Mouse (Mus musculus) forebrain, postnatal 0 days (tissue): ENCODE measurements around the gene Astn2. TPM values are rescaled to one million over a fixed set of nuclear protein-coding genes. Genes with fewer than 3 reads are reported as not detected.

Source experiments
- ATAC-seq: fragments of 200-750 bp; cut with Nextera tagmentation; 2 replicates; pipeline ENCODE4 v1.8.0; 2017; ENCODE audit warnings: mild to moderate bottlenecking, moderate library complexity
- DNase-seq: peaks from one replicate; pipeline ENCODE4 v3.0.0-alpha.2; 2015
- H3K27ac ChIP-seq: fragments of 300-500 bp; sonication (generic); 2 replicates; pipeline ENCODE4 v1.5.1; 2014; ENCODE audit warnings: low read depth, mild to moderate bottlenecking, antibody characterized with exemption, low read length, moderate library complexity, mixed read lengths
- H3K27me3 ChIP-seq: fragments of 300-500 bp; sonication (generic); 2 replicates; pipeline ENCODE4 v1.6.1; 2014; ENCODE audit warnings: mild to moderate bottlenecking, low read length, mixed read lengths; ENCODE audit not compliant: insufficient read depth
- H3K36me3 ChIP-seq: fragments of 300-500 bp; sonication (generic); 2 replicates; pipeline ENCODE4 v1.6.1; 2014; ENCODE audit warnings: mild to moderate bottlenecking, moderate library complexity; ENCODE audit not compliant: insufficient read depth
- H3K4me1 ChIP-seq: fragments of 300-500 bp; sonication (generic); 2 replicates; pipeline ENCODE4 v1.6.1; 2014; ENCODE audit warnings: antibody characterized with exemption; ENCODE audit not compliant: insufficient read depth
- H3K4me2 ChIP-seq: fragments of 300-500 bp; sonication (generic); 2 replicates; pipeline ENCODE4 v1.6.1; 2014; ENCODE audit warnings: low read depth, mild to moderate bottlenecking, moderate library complexity
- H3K4me3 ChIP-seq: fragments of 300-500 bp; sonication (generic); 2 replicates; pipeline ENCODE4 v1.5.1; 2014; ENCODE audit warnings: low read depth, low read length, mixed read lengths
- H3K9ac ChIP-seq: fragments of 300-500 bp; sonication (generic); 2 replicates; pipeline ENCODE4 v1.6.1; 2014; ENCODE audit warnings: mild to moderate bottlenecking
- H3K9me3 ChIP-seq: fragments of 300-500 bp; sonication (generic); 2 replicates; pipeline ENCODE4 v1.6.1; 2016; ENCODE audit warnings: low read length
- CTCF ChIP-seq: sonication (generic); IDR thresholded peaks from 2 replicates; pipeline ENCODE4 v1.5.1; 2016; ENCODE audit warnings: antibody characterized with exemption, control low read depth, low read depth
- WGBS: fragments of 180-500 bp; shearing (Covaris S2); extraction: QIAGEN DNeasy Blood & Tissue Kit; methylation state at CpG from one replicate; pipeline ENCODE4 v1.1.7; 2014; 5-methylcytosine and 5-hydroxymethylcytosine counted together
- polyA plus RNA-seq: library from polyadenylated mRNA; unstranded; fragments of >200 nt; fragmentation: Nextera tagmentation; extraction: Ambion mirVana; gene quantifications from 2 replicates; pipeline ENCODE4 v1.2.1, GENCODE M21; 2015
- total RNA-seq: library from RNA; depleted of rRNA; stranded (reverse); fragments of >200 nt; gene quantifications from 2 replicates; pipeline ENCODE4 v1.2.3, GENCODE M21; 2014

Gene Astn2
- total and polyA plus RNA-seq, 2 experiments from 2014 or later, result 0.98 to 20.9 TPM

- Histone ChIP-seq H3K4me1 (no peaks in the 10 kb centered on the region), H3K9ac (no peak overlapping the region), H3K36me3 (no peaks in the 10 kb centered on the region), H3K9me3 (no peaks in the 10 kb centered on the region), H3K27me3 (no peaks in the 10 kb centered on the region), H3K4me3 (no peak overlapping the region), H3K27ac (no peak overlapping the region), H3K4me2 (no peak overlapping the region)
- 5% methylated on average over 3 of the region's 3 CpGs for WGBS
- DNase-seq, result peak; percentile 85
- TF ChIP-seq CTCF, result peak; percentile 87
- ATAC-seq, result peak; percentile 98
These were observed 908.0 kb downstream of the Astn2 start for GRCm38 (mm10) chr4:65496463-65496834.

DNA sequence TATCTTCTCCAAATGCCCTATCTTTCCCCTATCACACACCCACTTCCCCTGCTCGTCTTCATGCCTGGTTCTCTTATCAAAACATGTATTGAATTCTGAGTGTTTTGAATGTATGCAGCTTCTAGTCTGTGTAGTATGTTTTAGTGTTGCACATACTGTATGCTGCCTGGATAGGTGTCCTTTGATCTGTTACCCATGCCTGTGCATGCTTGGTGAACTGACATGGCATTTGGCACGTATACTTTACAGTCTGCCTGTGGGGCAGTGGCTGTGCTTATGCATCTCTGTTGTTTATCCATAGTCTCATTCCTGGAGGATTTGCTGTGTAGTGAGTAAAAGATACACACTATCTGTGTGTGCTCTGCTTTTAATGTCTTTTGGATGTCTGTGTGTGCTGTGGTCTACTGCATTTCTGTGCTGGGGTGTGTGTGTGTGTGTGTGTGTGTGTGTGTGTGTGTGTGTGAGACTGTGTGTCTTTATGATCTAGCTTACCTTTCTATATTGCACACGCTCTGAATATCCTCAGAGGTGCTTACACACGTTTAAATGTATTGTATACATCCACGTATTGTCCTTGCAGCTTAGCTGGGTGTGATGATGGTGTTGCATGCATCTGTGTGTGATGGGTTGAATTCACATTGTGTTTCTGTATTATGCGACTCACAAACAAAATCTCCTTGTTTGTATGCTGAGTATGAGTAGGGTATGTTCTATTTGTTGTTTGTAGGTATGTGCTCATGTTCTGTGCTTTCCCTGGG, 908.5 kb downstream of the Astn2 start:
- H3K27ac ChIP-seq, result no peak overlapping the region
- no peak overlapping the region for H3K9ac ChIP-seq
- no peak for TF ChIP-seq CTCF
- no peak for ATAC-seq
- H3K4me1 ChIP-seq, result no peaks in the 10 kb centered on the region
- H3K4me2 ChIP-seq, result no peak overlapping the region
- no peaks in the 10 kb centered on the region for H3K27me3 ChIP-seq
- no peaks in the 10 kb centered on the region for H3K36me3 ChIP-seq
- 73% methylated on average over 6 of the region's 6 CpGs for WGBS
- H3K9me3 ChIP-seq, result no peaks in the 10 kb centered on the region
- DNase-seq, result no peak
- H3K4me3 ChIP-seq, result no peak overlapping the region

DNA sequence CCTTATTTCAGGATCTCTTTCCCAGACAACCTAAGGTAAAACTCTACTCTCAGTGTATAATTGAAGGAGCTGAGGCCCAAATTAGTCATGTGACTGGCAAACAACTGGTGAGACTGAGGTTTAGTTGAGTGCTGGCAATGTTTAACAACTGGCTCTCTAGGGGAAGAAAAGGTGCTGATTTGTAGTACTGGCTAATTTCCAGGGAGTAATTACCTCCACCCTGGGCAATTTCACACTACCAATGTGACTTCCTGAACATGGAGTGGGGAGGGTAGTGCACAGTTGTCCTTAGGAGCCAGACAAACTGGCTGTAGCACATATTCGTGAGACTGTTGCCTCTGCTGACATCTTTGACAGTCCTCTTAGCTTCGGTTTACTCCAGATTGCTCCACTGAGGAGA, 912.9 kb downstream of the Astn2 start:
- H3K36me3 ChIP-seq, result no peaks in the 10 kb centered on the region

GRCm38 (mm10) chr4:65489711-65490110, 914.7 kb downstream of the Astn2 start:
- TF ChIP-seq CTCF, result no peak
- DNase-seq (no peak), ATAC-seq (no peak)
- Histone ChIP-seq H3K4me3 (no peak overlapping the region), H3K27me3 (no peaks in the 10 kb centered on the region), H3K36me3 (no peaks in the 10 kb centered on the region), H3K4me1 (no peaks in the 10 kb centered on the region), H3K9ac (no peak overlapping the region), H3K27ac (no peak overlapping the region), H3K9me3 (no peaks in the 10 kb centered on the region), H3K4me2 (no peak overlapping the region)
- WGBS, result 91% methylated on average over 3 of the region's 3 CpGs

More for the DNA sequence above, 912.9 kb downstream of the Astn2 start:
- H3K27ac ChIP-seq, result no peak overlapping the region
- no peaks in the 10 kb centered on the region for H3K4me1 ChIP-seq
- no peak for DNase-seq
- H3K9ac ChIP-seq, result no peak overlapping the region
- no peak for ATAC-seq
- H3K4me3 ChIP-seq, result no peak overlapping the region
- WGBS, result 80% methylated on average over 2 of the region's 2 CpGs
- no peak for TF ChIP-seq CTCF
- H3K9me3 ChIP-seq, result no peaks in the 10 kb centered on the region
- H3K4me2 ChIP-seq, result no peak overlapping the region
- no peaks in the 10 kb centered on the region for H3K27me3 ChIP-seq

DNA sequence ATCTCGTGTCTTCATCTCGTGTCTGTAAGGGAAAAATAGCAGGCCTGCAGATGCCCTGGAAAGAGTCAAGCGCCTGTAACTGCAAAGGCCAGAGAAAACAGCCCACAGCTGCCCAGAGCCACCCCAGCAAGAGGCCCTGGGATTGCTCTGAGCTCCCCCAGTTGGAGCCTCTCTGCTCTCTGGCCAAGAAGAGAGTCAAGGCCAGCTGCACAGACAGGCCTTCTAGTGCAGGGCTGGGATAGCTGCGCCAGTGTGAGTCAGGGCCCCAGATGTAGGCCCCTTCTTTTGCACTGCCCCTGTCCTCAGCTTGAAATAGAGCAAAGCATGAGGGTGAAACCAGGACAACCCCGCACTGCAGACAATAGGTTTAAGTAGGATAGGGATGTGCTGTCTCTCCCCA, 922.8 kb downstream of the Astn2 start:
- no peaks in the 10 kb centered on the region for H3K4me1 ChIP-seq
- no peak for TF ChIP-seq CTCF
- H3K4me2 ChIP-seq, result no peak overlapping the region
- H3K27ac ChIP-seq, result no peak overlapping the region
- H3K9me3 ChIP-seq, result no peaks in the 10 kb centered on the region
- 83% methylated on average over 5 of the region's 5 CpGs for WGBS
- DNase-seq, result no peak
- H3K27me3 ChIP-seq, result no peaks in the 10 kb centered on the region
- no peak overlapping the region for H3K9ac ChIP-seq
- H3K36me3 ChIP-seq, result no peaks in the 10 kb centered on the region
- ATAC-seq, result no peak
- no peak overlapping the region for H3K4me3 ChIP-seq

GRCm38 (mm10) chr4:65477106-65477505, 927.3 kb downstream of the Astn2 start:
- TF ChIP-seq CTCF, result no peak
- no peaks in the 10 kb centered on the region for H3K27me3 ChIP-seq
- WGBS, result 12% methylated on average over 6 of the region's 6 CpGs
- H3K4me1 ChIP-seq, result no peaks in the 10 kb centered on the region
- no peaks in the 10 kb centered on the region for H3K36me3 ChIP-seq
- H3K9me3 ChIP-seq, result no peaks in the 10 kb centered on the region
- ATAC-seq (peak; percentile 42), DNase-seq (no peak)
- no peak overlapping the region for H3K4me2 ChIP-seq
- no peak overlapping the region for H3K9ac ChIP-seq
- no peak overlapping the region for H3K4me3 ChIP-seq
- H3K27ac ChIP-seq, result no peak overlapping the region

- Histone ChIP-seq H3K36me3 (no peaks in the 10 kb centered on the region), H3K9ac (no peak overlapping the region), H3K9me3 (no peaks in the 10 kb centered on the region), H3K4me1 (no peaks in the 10 kb centered on the region), H3K27me3 (no peaks in the 10 kb centered on the region), H3K27ac (no peak overlapping the region), H3K4me3 (no peak overlapping the region), H3K4me2 (no peak overlapping the region)
- ATAC-seq (no peak), DNase-seq (no peak)
- 42% methylated on average over 4 of the region's 4 CpGs for WGBS
- TF ChIP-seq CTCF, result no peak
These were observed 928.4 kb downstream of the Astn2 start for GRCm38 (mm10) chr4:65475925-65476560.
